Mouse (Mus musculus): ENCODE measurements around the gene Agtpbp1. TPM values are rescaled to one million over a fixed set of nuclear protein-coding genes. Genes with fewer than 3 reads are reported as not detected.
"Not testable (repeated sequence)": the region's sequence is repeated elsewhere in the genome, so short reads cannot be mapped to it uniquely, and the experiment has no call there.

Agtpbp1 gene
- polyA plus RNA-seq, 1 experiment from 2014 or later: 7.5 TPM

DNA sequence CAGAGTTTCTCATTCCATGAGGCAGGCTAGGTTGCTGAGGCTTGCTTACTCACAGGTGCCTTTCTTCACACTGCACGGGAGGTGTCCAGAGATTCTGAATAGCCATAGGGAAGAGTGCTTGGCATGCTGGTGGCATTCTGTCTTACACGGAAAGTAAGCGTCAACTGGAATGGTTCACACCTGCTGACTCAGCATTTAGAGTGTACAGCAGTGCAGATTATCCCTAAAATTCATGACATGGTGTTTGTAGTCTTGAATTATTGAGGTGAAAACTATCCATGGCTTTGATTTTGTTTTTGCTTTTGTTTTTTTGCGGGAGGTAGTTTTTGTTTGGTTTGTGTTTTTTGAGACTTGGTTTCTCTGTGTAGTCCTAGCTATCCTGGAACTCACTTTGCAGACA lies 24.9 kb upstream of the Agtpbp1 start:
- peaks cover 42% of the 10 kb centered on the region for H3K36me3 ChIP-seq (replicated peaks)
- no peak overlapping the region for H3K27ac ChIP-seq (replicated peaks)
- no peak overlapping the region for H3K4me2 ChIP-seq
- H3K4me3 ChIP-seq (replicated peaks): no peak overlapping the region
- no peak overlapping the region for H3K9ac ChIP-seq
- no peaks in the 10 kb centered on the region for H3K27me3 ChIP-seq
- H3K4me1 ChIP-seq (replicated peaks): peaks cover 4% of the 10 kb centered on the region; the same call in 1 of the 2 replicates
- 82% methylated on average over 4 of the region's 4 CpGs for WGBS (ENCODE audit: insufficient replicate concordance)
- ATAC-seq (ENCODE audit: insufficient read depth): no peak
- H3K9me3 ChIP-seq (replicated peaks): no peaks in the 10 kb centered on the region

DNA sequence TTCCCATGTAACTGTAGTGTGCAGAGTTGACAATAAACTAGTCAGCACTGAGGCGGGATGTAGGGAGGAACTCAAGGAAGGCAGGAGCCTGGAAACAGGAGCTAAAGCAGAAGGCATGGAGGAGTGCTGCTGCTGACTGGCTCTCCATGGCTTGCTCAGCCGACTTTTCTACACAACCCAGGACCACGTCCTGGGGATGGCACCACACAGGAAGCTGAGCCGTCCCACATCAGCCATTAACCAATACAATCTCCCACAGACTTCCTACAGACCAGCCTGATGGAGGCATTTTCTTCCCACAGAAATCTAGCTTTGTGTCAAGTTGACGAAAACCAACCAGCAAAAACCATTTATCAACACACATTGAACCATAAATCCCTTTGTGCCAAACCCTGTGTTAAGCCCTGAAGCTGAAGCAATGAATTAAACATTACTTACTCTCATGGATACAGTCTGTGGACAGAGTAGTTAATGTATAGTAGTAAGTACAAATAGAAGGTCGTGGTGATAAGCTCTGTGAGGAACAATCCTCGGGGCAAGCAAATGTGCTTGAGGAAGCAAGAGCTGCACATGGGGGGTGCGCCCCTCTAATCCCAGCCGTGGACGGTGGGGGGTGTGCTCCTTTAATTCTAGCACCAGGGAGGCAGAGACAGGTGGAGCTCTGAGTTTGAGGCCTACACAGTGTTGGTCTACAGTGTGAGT lies 20.3 kb upstream of the Agtpbp1 start:
- 0 out of 2 replicates have a peak, but pooled peaks cover 11% of the 10 kb centered on the region for H3K4me1 ChIP-seq (replicated peaks)
- peaks cover 52% of the 10 kb centered on the region for H3K36me3 ChIP-seq (replicated peaks)
- H3K4me3 ChIP-seq (replicated peaks): no peak overlapping the region
- H3K27me3 ChIP-seq: no peaks in the 10 kb centered on the region
- no peak overlapping the region for H3K9ac ChIP-seq
- H3K9me3 ChIP-seq (replicated peaks): no peaks in the 10 kb centered on the region
- peak overlapping the region; percentile 43; the same call in 1 of the 2 replicates for H3K27ac ChIP-seq (replicated peaks)
- WGBS (ENCODE audit: insufficient replicate concordance): 63% methylated on average over 10 of the region's 10 CpGs
- no peak overlapping the region for H3K4me2 ChIP-seq
- ATAC-seq (ENCODE audit: insufficient read depth): peak; percentile 51; the same call in 1 of the 2 replicates

DNA sequence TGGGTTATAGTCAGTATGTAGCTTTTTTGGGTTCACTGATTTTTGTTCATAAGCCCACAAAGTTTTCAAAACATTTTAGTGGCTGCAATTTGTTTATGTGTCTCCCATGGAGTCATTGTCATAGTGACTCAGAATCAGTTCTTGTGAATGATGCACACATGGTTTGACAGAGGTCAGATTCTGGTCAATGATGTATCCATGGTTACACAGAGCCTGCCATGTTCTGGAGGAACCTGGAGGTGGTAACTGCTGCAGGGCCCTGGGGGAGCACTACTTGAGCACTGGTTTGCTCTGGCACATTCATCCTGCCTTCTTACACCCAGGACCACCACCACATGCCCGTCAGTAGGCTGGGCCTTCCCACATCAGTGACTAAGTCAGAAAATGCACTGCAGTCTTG lies 19.5 kb upstream of the Agtpbp1 start:
- no peaks in the 10 kb centered on the region for H3K27me3 ChIP-seq
- ATAC-seq (ENCODE audit: insufficient read depth): no peak
- no peaks in the 10 kb centered on the region for H3K9me3 ChIP-seq (replicated peaks)
- H3K4me3 ChIP-seq (replicated peaks): no peak overlapping the region
- H3K4me2 ChIP-seq: no peak overlapping the region
- WGBS (ENCODE audit: insufficient replicate concordance): 64% methylated on average over 1 of the region's 1 CpGs
- H3K4me1 ChIP-seq (replicated peaks): 0 out of 2 replicates have a peak, but pooled peaks cover 11% of the 10 kb centered on the region
- no peak overlapping the region for H3K9ac ChIP-seq
- no peak overlapping the region for H3K27ac ChIP-seq (replicated peaks)
- H3K36me3 ChIP-seq (replicated peaks): peaks cover 53% of the 10 kb centered on the region

DNA sequence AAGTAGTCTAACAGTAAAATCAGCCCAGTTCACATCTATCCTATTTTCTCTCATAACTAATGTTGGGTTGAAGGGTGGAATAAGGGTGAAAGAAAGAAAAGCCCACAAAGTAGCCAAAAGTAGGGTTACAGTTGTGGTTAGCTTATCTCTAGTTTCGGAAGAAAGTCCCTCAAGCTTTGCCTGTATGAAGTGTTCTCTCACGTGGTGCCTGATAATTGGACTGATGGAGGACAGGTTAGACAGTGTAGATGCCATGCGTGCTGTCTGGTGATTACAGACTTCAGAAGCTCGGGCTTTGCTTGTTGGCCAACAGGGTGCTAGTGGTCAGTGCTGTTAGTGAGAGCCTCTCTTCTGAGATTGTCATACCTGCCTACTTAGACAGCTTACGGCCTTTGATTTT lies 18.1 kb upstream of the Agtpbp1 start:
- no peaks in the 10 kb centered on the region for H3K27me3 ChIP-seq
- ATAC-seq (ENCODE audit: insufficient read depth): no peak
- no peak overlapping the region for H3K27ac ChIP-seq (replicated peaks)
- no peak overlapping the region for H3K4me3 ChIP-seq (replicated peaks)
- peaks cover 42% of the 10 kb centered on the region for H3K36me3 ChIP-seq (replicated peaks)
- H3K4me1 ChIP-seq (replicated peaks): 0 out of 2 replicates have a peak, but pooled peaks cover 11% of the 10 kb centered on the region
- H3K9ac ChIP-seq: no peak overlapping the region
- H3K9me3 ChIP-seq (replicated peaks): no peaks in the 10 kb centered on the region
- WGBS (ENCODE audit: insufficient replicate concordance): 33% methylated on average over 5 of the region's 5 CpGs
- no peak overlapping the region for H3K4me2 ChIP-seq

DNA sequence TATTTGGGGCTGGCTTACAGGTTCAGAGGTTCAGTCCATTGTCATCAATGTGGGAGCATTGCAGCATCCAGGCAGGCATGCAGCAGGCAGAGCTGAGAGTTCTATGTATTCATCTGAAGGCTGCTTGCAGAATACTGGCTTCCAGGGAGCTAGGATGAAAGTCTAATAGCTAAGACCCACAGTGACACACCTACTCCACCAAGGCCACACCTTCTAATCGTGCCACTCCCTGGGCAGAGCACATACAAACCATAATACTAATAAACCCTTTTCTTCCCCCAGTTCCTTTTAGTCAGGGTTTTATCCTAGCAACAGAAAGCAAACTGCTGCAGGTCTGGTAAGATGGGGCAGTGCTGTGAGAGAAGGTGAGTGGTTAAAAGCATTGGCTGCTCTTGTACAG lies 7.6 kb upstream of the Agtpbp1 start:
- no peak overlapping the region for H3K9ac ChIP-seq
- no peak for ATAC-seq (ENCODE audit: insufficient read depth)
- H3K4me3 ChIP-seq (replicated peaks): no peak overlapping the region
- no peaks in the 10 kb centered on the region for H3K27me3 ChIP-seq
- WGBS (ENCODE audit: insufficient replicate concordance): 27% methylated on average over 1 of the region's 1 CpGs
- H3K27ac ChIP-seq (replicated peaks): 0 out of 2 replicates have a peak overlapping the region, but pooled peaks have one; percentile 15
- no peak overlapping the region for H3K4me2 ChIP-seq
- peaks cover 22% of the 10 kb centered on the region for H3K4me1 ChIP-seq (replicated peaks)
- H3K36me3 ChIP-seq (replicated peaks): peaks cover 52% of the 10 kb centered on the region
- no peaks in the 10 kb centered on the region for H3K9me3 ChIP-seq (replicated peaks)

DNA sequence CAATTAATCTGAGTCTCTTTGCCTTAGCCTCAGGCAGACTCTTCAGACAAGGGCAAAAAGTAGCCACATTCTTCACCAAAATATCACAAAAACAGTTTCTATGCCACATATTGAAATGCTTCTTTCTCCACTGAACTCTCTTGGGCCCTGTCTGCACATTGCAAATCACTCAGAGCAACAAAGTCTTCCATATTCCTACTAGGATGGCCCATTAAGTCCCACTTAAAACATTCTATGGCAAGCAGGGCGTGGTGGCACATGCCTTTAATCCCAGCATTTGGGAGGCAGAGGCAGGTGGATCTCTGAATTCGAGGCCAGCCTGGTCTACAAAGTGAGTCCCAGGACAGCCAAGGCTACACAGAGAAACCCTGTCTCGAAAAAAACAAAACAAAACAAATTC lies 7.0 kb upstream of the Agtpbp1 start:
- not testable (repeated sequence) for H3K4me2 ChIP-seq; H3K4me3 ChIP-seq (replicated peaks); ATAC-seq (ENCODE audit: insufficient read depth); H3K27ac ChIP-seq (replicated peaks); H3K9ac ChIP-seq; H3K27me3 ChIP-seq; H3K9me3 ChIP-seq (replicated peaks)
- peaks cover 51% of the 10 kb centered on the region for H3K36me3 ChIP-seq (replicated peaks)
- 71% methylated on average over 3 of the region's 3 CpGs for WGBS (ENCODE audit: insufficient replicate concordance)
- peaks cover 28% of the 10 kb centered on the region for H3K4me1 ChIP-seq (replicated peaks)

DNA sequence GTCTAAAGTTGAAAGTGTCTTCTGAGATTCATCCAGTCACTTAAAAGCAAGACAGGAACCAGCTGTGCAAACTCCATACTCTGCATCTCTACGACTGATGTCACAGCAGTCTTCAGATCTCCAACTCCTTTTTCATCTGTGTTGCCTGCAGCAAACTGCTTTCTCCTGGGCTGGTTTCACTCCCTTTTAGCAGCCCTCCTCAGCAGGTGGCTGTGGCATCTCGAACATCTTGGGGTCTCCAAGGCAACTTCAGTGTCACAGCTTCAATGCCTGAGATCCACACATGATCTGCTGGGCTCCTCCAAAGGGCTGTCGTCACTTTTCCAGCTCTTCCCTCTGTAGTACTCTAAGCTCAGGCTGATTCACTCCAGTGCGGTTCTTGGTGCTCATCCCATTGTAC lies 5.7 kb upstream of the Agtpbp1 start:
- H3K36me3 ChIP-seq (replicated peaks): peaks cover 49% of the 10 kb centered on the region
- ATAC-seq (ENCODE audit: insufficient read depth): no peak
- H3K27me3 ChIP-seq: no peaks in the 10 kb centered on the region
- peaks cover 42% of the 10 kb centered on the region for H3K4me1 ChIP-seq (replicated peaks)
- H3K9me3 ChIP-seq (replicated peaks): no peaks in the 10 kb centered on the region
- no peak overlapping the region for H3K4me3 ChIP-seq (replicated peaks)
- H3K4me2 ChIP-seq: no peak overlapping the region
- H3K9ac ChIP-seq: no peak overlapping the region
- 82% methylated on average over 4 of the region's 4 CpGs for WGBS (ENCODE audit: insufficient replicate concordance)
- no peak overlapping the region for H3K27ac ChIP-seq (replicated peaks)

DNA sequence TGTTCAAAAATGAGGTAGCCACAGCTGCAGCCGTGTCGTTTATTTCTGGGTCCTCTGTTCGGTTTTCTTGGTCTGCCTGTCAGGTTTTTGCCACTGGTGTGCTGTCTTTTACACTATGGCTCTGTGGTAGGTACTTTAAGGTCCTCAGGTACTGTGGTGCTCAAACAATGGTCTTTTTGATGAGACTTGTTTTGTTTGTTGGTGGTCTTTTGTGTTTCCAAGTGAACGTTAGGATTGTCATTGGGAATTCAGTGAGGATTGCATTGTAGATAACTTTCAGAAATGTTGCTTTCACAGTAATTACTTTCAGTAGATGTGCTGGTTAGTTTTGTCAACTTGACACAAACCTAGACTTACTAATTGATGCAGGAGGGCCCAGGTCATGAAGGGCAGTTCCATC lies 4.6 kb upstream of the Agtpbp1 start:
- no peak overlapping the region for H3K9ac ChIP-seq
- no peak for ATAC-seq (ENCODE audit: insufficient read depth)
- H3K4me2 ChIP-seq: no peak overlapping the region
- peaks cover 43% of the 10 kb centered on the region for H3K4me1 ChIP-seq (replicated peaks)
- WGBS (ENCODE audit: insufficient replicate concordance): 79% methylated on average over 4 of the region's 4 CpGs
- H3K27ac ChIP-seq (replicated peaks): no peak overlapping the region
- no peak overlapping the region for H3K4me3 ChIP-seq (replicated peaks)
- no peaks in the 10 kb centered on the region for H3K27me3 ChIP-seq
- H3K9me3 ChIP-seq (replicated peaks): no peaks in the 10 kb centered on the region
- H3K36me3 ChIP-seq (replicated peaks): peaks cover 46% of the 10 kb centered on the region

DNA sequence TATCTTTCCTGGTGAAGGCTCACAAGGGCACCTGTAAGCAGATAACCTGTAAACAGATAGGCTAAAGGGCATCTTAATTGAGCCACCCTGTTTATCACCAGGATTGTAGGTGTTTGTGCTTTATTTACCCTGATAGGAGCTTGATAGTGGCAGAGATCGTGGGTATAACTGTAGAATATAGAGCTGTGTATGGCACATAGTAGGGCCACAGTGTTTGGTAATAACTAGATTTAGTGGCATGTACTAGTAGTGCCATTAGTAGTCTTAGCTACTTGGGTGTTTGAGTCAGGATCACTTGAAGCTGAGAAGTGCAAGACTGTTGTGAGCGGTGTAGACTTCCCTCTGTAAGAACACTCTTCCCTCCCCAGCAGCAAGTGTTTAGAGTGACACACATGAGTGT lies 2.2 kb upstream of the Agtpbp1 start:
- Histone ChIP-seq H3K27me3 (no peaks in the 10 kb centered on the region), H3K4me1 (replicated peaks) (peaks cover 44% of the 10 kb centered on the region), H3K27ac (replicated peaks) (no peak overlapping the region), H3K4me3 (replicated peaks) (no peak overlapping the region), H3K9me3 (replicated peaks) (no peaks in the 10 kb centered on the region), H3K36me3 (replicated peaks) (peaks cover 27% of the 10 kb centered on the region), H3K9ac (no peak overlapping the region), H3K4me2 (no peak overlapping the region)
- WGBS (ENCODE audit: insufficient replicate concordance): 73% methylated on average over 2 of the region's 2 CpGs
- no peak for ATAC-seq (ENCODE audit: insufficient read depth)

DNA sequence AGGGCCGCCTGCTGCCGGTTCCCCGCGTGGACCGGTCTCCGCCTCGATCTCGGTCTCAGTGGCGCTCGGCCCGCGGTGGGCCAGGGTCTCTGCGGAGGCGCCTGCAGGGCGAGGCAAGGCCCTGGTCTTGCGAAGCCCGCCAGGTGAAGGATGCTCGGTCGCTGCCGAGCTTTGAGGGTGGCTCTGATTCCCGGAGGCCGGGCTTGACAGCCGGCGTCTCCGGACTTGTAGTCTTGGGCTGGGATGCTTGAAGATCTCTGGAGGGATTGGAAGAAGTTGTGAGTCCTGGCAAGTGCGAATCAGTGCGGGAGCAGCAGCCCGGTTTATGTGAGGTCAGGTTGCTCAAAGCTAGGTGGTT lies 600 bp upstream of the Agtpbp1 start:
- WGBS (ENCODE audit: insufficient replicate concordance): 0% methylated on average over 28 of the region's 28 CpGs

DNA sequence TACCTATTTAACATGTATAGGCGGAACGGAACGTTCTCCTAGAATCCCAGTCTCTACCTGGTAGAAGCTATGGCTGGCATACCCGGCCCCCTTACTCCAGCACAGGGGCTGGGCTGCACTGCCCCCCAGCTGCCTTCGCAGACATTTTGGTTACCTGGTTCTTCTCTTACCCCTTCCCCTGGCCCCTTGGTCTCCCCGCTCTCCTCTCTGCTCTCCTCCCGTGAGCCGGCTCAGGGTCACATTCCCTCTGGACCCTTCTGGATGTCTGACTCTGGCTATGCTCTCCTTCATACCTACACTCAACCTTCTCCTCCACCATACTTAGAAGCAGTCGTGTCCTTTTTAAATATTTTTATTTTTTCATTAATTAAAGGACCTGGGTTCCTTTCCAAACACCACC lies 546 bp downstream of the Agtpbp1 start:
- peak overlapping the region; percentile 87 for H3K4me3 ChIP-seq (replicated peaks)
- peak overlapping the region; percentile 98 for H3K4me2 ChIP-seq
- H3K4me1 ChIP-seq (replicated peaks): peaks cover 40% of the 10 kb centered on the region
- no peaks in the 10 kb centered on the region for H3K27me3 ChIP-seq
- ATAC-seq (ENCODE audit: insufficient read depth): peak; percentile 4; the same call in 1 of the 2 replicates
- H3K36me3 ChIP-seq (replicated peaks): peaks cover 7% of the 10 kb centered on the region
- H3K9me3 ChIP-seq (replicated peaks): no peaks in the 10 kb centered on the region
- peak overlapping the region; percentile 73 for H3K9ac ChIP-seq
- H3K27ac ChIP-seq (replicated peaks): peak overlapping the region; percentile 68
- WGBS (ENCODE audit: insufficient replicate concordance): 4% methylated on average over 9 of the region's 9 CpGs

More for the DNA sequence above, 600 bp upstream of the Agtpbp1 start:
- peaks cover 18% of the 10 kb centered on the region for H3K36me3 ChIP-seq (replicated peaks)
- H3K4me1 ChIP-seq (replicated peaks): peaks cover 40% of the 10 kb centered on the region
- peak overlapping the region; percentile 98 for H3K4me2 ChIP-seq
- H3K27me3 ChIP-seq: no peaks in the 10 kb centered on the region
- H3K27ac ChIP-seq (replicated peaks): peak overlapping the region; percentile 76
- peak overlapping the region; percentile 87 for H3K4me3 ChIP-seq (replicated peaks)
- no peak; the same call in 1 of the 2 replicates for ATAC-seq (ENCODE audit: insufficient read depth)
- peak overlapping the region; percentile 86 for H3K9ac ChIP-seq
- no peaks in the 10 kb centered on the region for H3K9me3 ChIP-seq (replicated peaks)

DNA sequence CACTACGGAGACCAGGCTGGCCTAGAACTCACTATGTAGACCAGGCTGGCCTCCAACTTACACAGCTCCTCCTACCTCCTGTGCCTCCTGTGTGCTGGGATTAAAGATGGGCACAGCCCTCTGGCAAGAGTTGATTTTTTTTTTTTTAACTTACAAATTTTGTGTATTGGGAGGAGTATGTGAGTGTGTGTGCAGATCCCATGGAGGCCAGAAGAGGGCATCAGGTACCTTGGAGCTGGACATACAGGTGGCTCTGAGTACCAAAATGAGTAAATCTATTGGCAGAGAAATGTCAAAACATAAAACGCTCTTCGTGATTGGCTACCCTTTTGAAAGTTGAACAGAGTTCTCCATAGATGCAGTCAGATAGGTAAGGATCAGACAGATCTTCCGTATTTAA lies 4.1 kb downstream of the Agtpbp1 start:
- 85% methylated on average over 4 of the region's 4 CpGs for WGBS (ENCODE audit: insufficient replicate concordance)
- ATAC-seq (ENCODE audit: insufficient read depth): no peak

More for the DNA sequence above, 4.1 kb downstream of the Agtpbp1 start:
- H3K4me1 ChIP-seq (replicated peaks): peaks cover 13% of the 10 kb centered on the region
- H3K27ac ChIP-seq (replicated peaks): no peak overlapping the region
- no peaks in the 10 kb centered on the region for H3K9me3 ChIP-seq (replicated peaks)
- no peaks in the 10 kb centered on the region for H3K36me3 ChIP-seq (replicated peaks)
- H3K27me3 ChIP-seq: no peaks in the 10 kb centered on the region
- no peak overlapping the region for H3K4me2 ChIP-seq
- H3K9ac ChIP-seq: no peak overlapping the region
- no peak overlapping the region for H3K4me3 ChIP-seq (replicated peaks)
